Comparison of ENCODE assay signal across 9 mouse cellular contexts in genomic region chr3:88082663-88083062, GRCm38 (mm10). TPM values are rescaled to one million over a fixed set of nuclear protein-coding genes. Genes with fewer than 3 reads are reported as not detected.
DNase-seq lines count a peak whose midpoint lies in the region; ATAC-seq lines count a peak whose summit lies in the region.
"Had no signal": no experiment of that assay in that cellular context is flagged by ENCODE, and none has a peak within 500 bp of the region (broad histone marks: within the 10 kb centered on the region; RNA-seq: fewer than 3 reads in every experiment).

No protein-coding gene starts in this region.

- WGBS in embryonic facial prominence, embryonic 13.5 days: 8% methylated on average over 4 of the region's 4 CpGs
- WGBS in hindbrain, embryonic 13.5 days: 21% methylated on average over 4 of the region's 4 CpGs

- H3K27me3 ChIP-seq in embryonic facial prominence, embryonic 13.5 days: no peaks in the 10 kb centered on the region
- no peaks in the 10 kb centered on the region for H3K27me3 ChIP-seq in hindbrain, embryonic 13.5 days

- H3K27ac ChIP-seq in embryonic facial prominence, embryonic 13.5 days: 0 out of 2 replicates have a peak overlapping the region, but pooled peaks have one; percentile 12
- H3K27ac ChIP-seq in hindbrain, embryonic 13.5 days: no peak overlapping the region

- peaks cover 16% of the 10 kb centered on the region for H3K4me1 ChIP-seq in embryonic facial prominence, embryonic 13.5 days
- H3K4me1 ChIP-seq in hindbrain, embryonic 13.5 days (replicated peaks): peaks cover 18% of the 10 kb centered on the region

- peak overlapping the region; percentile 74 for H3K9ac ChIP-seq in embryonic facial prominence, embryonic 13.5 days
- H3K9ac ChIP-seq in hindbrain, embryonic 13.5 days: 0 out of 2 replicates have a peak overlapping the region, but pooled peaks have one; percentile 2

- H3K4me3 ChIP-seq in embryonic facial prominence, embryonic 13.5 days: peak overlapping the region; percentile 68
- H3K4me3 ChIP-seq in hindbrain, embryonic 13.5 days: peak overlapping the region; percentile 47

- H3K36me3 ChIP-seq in embryonic facial prominence, embryonic 13.5 days: peaks cover 15% of the 10 kb centered on the region
- H3K36me3 ChIP-seq in hindbrain, embryonic 13.5 days: no peaks in the 10 kb centered on the region

- peak; percentile 15 for DNase-seq in embryo, embryonic 10 days (ENCODE audit: low spot score)
- DNase-seq in embryo, embryonic 9.5 days (ENCODE audit: extremely low spot score): no peak
- peak; percentile 76 for DNase-seq in lung, postnatal 25 days (ENCODE audit: low spot score)
- DNase-seq in adrenal gland, postnatal 36 days: no peak
- no peak for DNase-seq in thymus, postnatal 0 days (ENCODE audit: low spot score)
- no peak for DNase-seq in spleen, postnatal 14 days (ENCODE audit: low spot score in 2 of 2)

- no peaks in the 10 kb centered on the region for H3K9me3 ChIP-seq in embryonic facial prominence, embryonic 13.5 days
- H3K9me3 ChIP-seq in hindbrain, embryonic 13.5 days: no peaks in the 10 kb centered on the region

- ATAC-seq in embryonic facial prominence, embryonic 13.5 days (ENCODE audit: insufficient number of reproducible peaks, insufficient read depth, low FRiP score, low TSS enrichment, low read depth): no peak
- no peak for ATAC-seq in hindbrain, embryonic 13.5 days (ENCODE audit: low FRiP score)

- H3K4me2 ChIP-seq in embryonic facial prominence, embryonic 13.5 days: peak overlapping the region; percentile 76
- H3K4me2 ChIP-seq in hindbrain, embryonic 13.5 days: peak overlapping the region; percentile 81

RNA-seq across cellular contexts. Expression of gene Iqgap3, which starts 0.9 kb away (rescaled TPM):
- polyA plus RNA-seq in embryonic facial prominence, embryonic 13.5 days (2015; fragmentation: Nextera tagmentation; extraction: Ambion mirVana): 20.1 and 22.8 TPM in 2 replicates
- polyA plus RNA-seq in hindbrain, embryonic 13.5 days (2015; fragmentation: Nextera tagmentation; extraction: Ambion mirVana): 3.2 and 3.6 TPM in 2 replicates
- total RNA-seq in adrenal gland, postnatal 36 days (2021): 1 to 10 TPM; 2.1 to 2.2 TPM
- 5.8 and 6.1 TPM in 2 replicates for polyA plus RNA-seq in thymus, postnatal 0 days (2015; fragmentation: Nextera tagmentation; extraction: Ambion mirVana)
- total RNA-seq: neutrophil, adult 5-6 weeks had no signal

RNA-seq across cellular contexts. Expression of gene Ttc24, which starts 4.6 kb away (rescaled TPM):
- 0.11 and 0.19 TPM in 2 replicates for polyA plus RNA-seq in embryonic facial prominence, embryonic 13.5 days (2015; fragmentation: Nextera tagmentation; extraction: Ambion mirVana)
- not detected in 2 replicates for polyA plus RNA-seq in hindbrain, embryonic 13.5 days (2015; fragmentation: Nextera tagmentation; extraction: Ambion mirVana)
- not detected for total RNA-seq in adrenal gland, postnatal 36 days (2021)
- polyA plus RNA-seq in thymus, postnatal 0 days (2015; fragmentation: Nextera tagmentation; extraction: Ambion mirVana): 0.69 and 0.76 TPM in 2 replicates
- total RNA-seq: neutrophil, adult 5-6 weeks had no signal

RNA-seq across cellular contexts. Expression of gene Naxe, which starts 24.4 kb away (rescaled TPM):
- 208 and 210 TPM in 2 replicates for polyA plus RNA-seq in embryonic facial prominence, embryonic 13.5 days (2015; fragmentation: Nextera tagmentation; extraction: Ambion mirVana)
- 151 and 163 TPM in 2 replicates for polyA plus RNA-seq in hindbrain, embryonic 13.5 days (2015; fragmentation: Nextera tagmentation; extraction: Ambion mirVana)
- total RNA-seq in adrenal gland, postnatal 36 days (2021): 100 to 1,000 TPM; 127 to 140 TPM
- 145 and 155 TPM in 2 replicates for polyA plus RNA-seq in thymus, postnatal 0 days (2015; fragmentation: Nextera tagmentation; extraction: Ambion mirVana)

RNA-seq across cellular contexts. Expression of gene Gpatch4, which starts 39.8 kb away (rescaled TPM):
- 34.0 and 38.5 TPM in 2 replicates for polyA plus RNA-seq in embryonic facial prominence, embryonic 13.5 days (2015; fragmentation: Nextera tagmentation; extraction: Ambion mirVana)
- 27.4 and 30.6 TPM in 2 replicates for polyA plus RNA-seq in hindbrain, embryonic 13.5 days (2015; fragmentation: Nextera tagmentation; extraction: Ambion mirVana)
- 10 to 100 TPM; 12.9 to 20.4 TPM for total RNA-seq in adrenal gland, postnatal 36 days (2021)
- 34.6 and 37.4 TPM in 2 replicates for polyA plus RNA-seq in thymus, postnatal 0 days (2015; fragmentation: Nextera tagmentation; extraction: Ambion mirVana)

RNA-seq across cellular contexts. Expression of gene Hapln2, which starts 55.3 kb away (rescaled TPM):
- 0.15 TPM in 1 of 2 replicates, not detected in the other for polyA plus RNA-seq in embryonic facial prominence, embryonic 13.5 days (2015; fragmentation: Nextera tagmentation; extraction: Ambion mirVana)
- polyA plus RNA-seq in hindbrain, embryonic 13.5 days (2015; fragmentation: Nextera tagmentation; extraction: Ambion mirVana): 0.47 and 0.56 TPM in 2 replicates
- not detected for total RNA-seq in adrenal gland, postnatal 36 days (2021)
- 0.16 TPM in 1 of 2 replicates, not detected in the other for polyA plus RNA-seq in thymus, postnatal 0 days (2015; fragmentation: Nextera tagmentation; extraction: Ambion mirVana)
- total RNA-seq: neutrophil, adult 5-6 weeks had no signal

Comparison
In these comparisons a context has a peak if more than half of its experiments do, and no peak if none do; other contexts are left out.
1. DNase-seq: peak in embryo, embryonic 10 days (single experiment) and lung, postnatal 25 days (single experiment); none in embryo, embryonic 9.5 days (single experiment), adrenal gland, postnatal 36 days (0 of 2), thymus, postnatal 0 days (single experiment) and spleen, postnatal 14 days (0 of 2).